Mouse (Mus musculus) kidney, adult 2 months (tissue): Measurements from ENCODE around the gene Klrb1c. TPM values are rescaled to one million over a fixed set of nuclear protein-coding genes. Genes with fewer than 3 reads are reported as not detected.
"Not testable (repeated sequence)": the region's sequence is repeated elsewhere in the genome, so short reads cannot be mapped to it uniquely, and the experiment has no call there.

Experiments used
- DNase-seq: peaks from one replicate; pipeline ENCODE4 v3.0.0; 2021
- H3K27ac ChIP-seq: fragments of 200-500 bp; 2 replicates; pipeline ENCODE4 v1.5.1; 2012; ENCODE audit warnings: low read depth, low read length, control low read depth, inconsistent platforms; ENCODE audit not compliant: insufficient read depth
- H3K27me3 ChIP-seq: fragments of 200-500 bp; replicated peaks from 2 replicates; pipeline ENCODE4 v1.6.1; 2012; ENCODE audit warnings: mild to moderate bottlenecking, moderate library complexity, low read length, inconsistent platforms; ENCODE audit not compliant: control insufficient read depth, insufficient read depth
- H3K36me3 ChIP-seq: fragments of 200-500 bp; 2 replicates; pipeline ENCODE4 v1.6.1; 2012; ENCODE audit warnings: mild to moderate bottlenecking, moderate library complexity, low read length, inconsistent platforms; ENCODE audit not compliant: control insufficient read depth, insufficient read depth
- H3K4me1 ChIP-seq: fragments of 200-500 bp; 2 replicates; pipeline ENCODE4 v1.6.1; 2011; ENCODE audit warnings: low read length; ENCODE audit not compliant: control insufficient read depth, insufficient read depth
- H3K4me3 ChIP-seq: fragments of 200-500 bp; 2 replicates; pipeline ENCODE4 v1.5.1; 2011; ENCODE audit warnings: mild to moderate bottlenecking, low read depth, low read length, control low read depth; ENCODE audit not compliant: insufficient read depth
- CTCF ChIP-seq: fragments of 200-500 bp; conservative IDR thresholded peaks from 2 replicates; pipeline ENCODE4 v1.5.1; 2011; ENCODE audit warnings: low read depth, mild to moderate bottlenecking, control low read depth, low read length, moderate library complexity, mixed read lengths; ENCODE audit not compliant: insufficient read depth, insufficient read length
- POLR2A ChIP-seq: fragments of 200-500 bp; IDR thresholded peaks from one replicate; pipeline ENCODE4 v1.6.1; 2011; ENCODE audit warnings: low read depth, low read length, control low read depth
- WGBS: fragments of 180-500 bp; shearing (Covaris S2); methylation state at CpG from one replicate; pipeline ENCODE4 v1.1.7; 2018; 5-methylcytosine and 5-hydroxymethylcytosine counted together
- polyA plus RNA-seq: library from polyadenylated mRNA; depleted of rRNA; stranded (reverse); fragments of >200 nt; gene quantifications from 2 replicates; pipeline ENCODE4 v1.2.3, GENCODE M21; 2012

The Klrb1c gene
- polyA plus RNA-seq, 1 experiment: 0.31 TPM

DNA sequence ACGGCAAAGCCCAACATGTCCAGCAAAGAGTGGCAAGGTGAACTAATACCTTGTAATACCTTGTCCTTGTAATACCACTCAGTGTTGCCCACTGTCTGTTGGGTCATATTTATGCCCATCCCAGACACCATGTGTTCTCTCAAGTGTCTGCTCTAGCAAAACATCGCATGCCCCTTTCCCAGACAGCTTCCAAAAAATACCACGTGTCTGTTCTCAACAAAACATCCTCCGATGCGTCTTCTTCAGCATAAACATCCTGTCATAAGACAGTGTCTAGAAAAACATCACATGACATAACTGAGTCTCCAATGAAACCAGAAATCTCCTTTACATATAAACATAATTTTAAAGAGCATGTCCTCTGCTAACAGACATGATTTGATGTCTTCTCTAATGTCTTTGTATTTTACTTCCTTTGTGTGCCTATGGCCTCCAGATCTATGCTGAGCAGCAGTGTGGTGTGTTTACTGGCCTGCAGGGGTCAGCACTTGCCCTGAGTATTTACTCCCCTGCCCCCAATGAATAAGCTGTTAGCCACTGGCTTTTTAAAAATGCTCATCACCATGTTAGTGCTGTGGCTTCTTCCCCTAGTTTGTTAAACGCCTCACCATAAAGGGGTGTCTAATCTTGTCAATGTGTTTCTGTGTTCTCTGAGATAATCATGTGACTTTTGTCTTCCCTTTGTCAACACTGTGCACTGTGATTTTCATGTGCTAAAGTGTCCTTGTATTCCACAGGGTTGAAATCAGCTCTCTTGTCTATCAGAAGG lies 22.3 kb downstream of the Klrb1c start:
- not testable (repeated sequence) for H3K36me3 ChIP-seq, H3K4me3 ChIP-seq, H3K27ac ChIP-seq, H3K4me1 ChIP-seq, H3K27me3 ChIP-seq
- peak; percentile 59 for DNase-seq
- TF ChIP-seq CTCF: peak; percentile 62
- WGBS: 64% methylated on average over 6 of the region's 6 CpGs

DNA sequence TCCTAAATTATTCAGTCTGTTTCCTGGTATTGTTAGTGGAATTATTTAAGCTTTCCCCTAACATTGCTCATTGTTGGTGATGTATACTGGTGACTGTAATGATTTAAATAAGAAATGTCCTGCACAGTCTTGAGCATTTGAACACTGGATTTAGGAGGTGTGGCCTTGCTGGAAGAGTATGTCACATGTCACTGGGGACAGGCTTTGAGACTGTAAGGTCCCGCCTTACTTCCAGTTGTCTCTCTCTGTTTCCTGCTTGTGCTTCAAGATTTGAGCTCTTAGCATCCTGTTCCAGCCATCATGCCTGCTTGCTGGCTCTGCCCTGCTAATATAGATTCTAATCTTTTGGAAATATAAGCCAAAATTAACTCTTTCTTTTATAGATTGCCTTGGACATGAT lies 23.8 kb downstream of the Klrb1c start:
- H3K36me3 ChIP-seq: no peaks in the 10 kb centered on the region
- H3K4me3 ChIP-seq: no peak overlapping the region
- DNase-seq: no peak
- no peak for TF ChIP-seq CTCF
- TF ChIP-seq POLR2A: no peak
- H3K27me3 ChIP-seq: no peaks in the 10 kb centered on the region
- H3K27ac ChIP-seq: no peak overlapping the region
- peaks cover 4% of the 10 kb centered on the region; the same call in 1 of the 2 replicates for H3K4me1 ChIP-seq
- WGBS: 80% methylated on average over 1 of the region's 1 CpGs

DNA sequence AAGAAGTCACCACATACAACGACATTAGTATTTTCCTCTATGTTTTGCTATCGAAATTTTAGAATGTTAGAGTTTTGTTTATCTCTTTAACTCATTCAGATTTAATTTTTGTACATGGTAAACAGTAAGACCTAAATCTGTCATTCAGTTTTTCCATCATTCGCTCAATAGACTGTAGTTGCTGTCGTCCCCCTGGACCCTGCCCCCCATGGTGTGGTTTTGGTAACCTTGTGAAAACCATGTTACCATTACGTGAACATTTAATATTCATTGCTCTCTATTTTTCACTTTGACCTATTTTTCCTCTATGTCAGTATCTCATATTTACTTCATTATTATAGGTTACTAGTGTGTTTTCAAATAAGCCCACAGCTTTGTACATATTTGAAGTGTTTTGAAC lies 24.4 kb downstream of the Klrb1c start:
- no peak for TF ChIP-seq CTCF
- no peak for TF ChIP-seq POLR2A
- no peak overlapping the region for H3K27ac ChIP-seq
- peaks cover 4% of the 10 kb centered on the region; the same call in 1 of the 2 replicates for H3K4me1 ChIP-seq
- no peaks in the 10 kb centered on the region for H3K27me3 ChIP-seq
- H3K36me3 ChIP-seq: no peaks in the 10 kb centered on the region
- 20% methylated on average over 5 of the region's 5 CpGs for WGBS
- DNase-seq: no peak
- no peak overlapping the region for H3K4me3 ChIP-seq

DNA sequence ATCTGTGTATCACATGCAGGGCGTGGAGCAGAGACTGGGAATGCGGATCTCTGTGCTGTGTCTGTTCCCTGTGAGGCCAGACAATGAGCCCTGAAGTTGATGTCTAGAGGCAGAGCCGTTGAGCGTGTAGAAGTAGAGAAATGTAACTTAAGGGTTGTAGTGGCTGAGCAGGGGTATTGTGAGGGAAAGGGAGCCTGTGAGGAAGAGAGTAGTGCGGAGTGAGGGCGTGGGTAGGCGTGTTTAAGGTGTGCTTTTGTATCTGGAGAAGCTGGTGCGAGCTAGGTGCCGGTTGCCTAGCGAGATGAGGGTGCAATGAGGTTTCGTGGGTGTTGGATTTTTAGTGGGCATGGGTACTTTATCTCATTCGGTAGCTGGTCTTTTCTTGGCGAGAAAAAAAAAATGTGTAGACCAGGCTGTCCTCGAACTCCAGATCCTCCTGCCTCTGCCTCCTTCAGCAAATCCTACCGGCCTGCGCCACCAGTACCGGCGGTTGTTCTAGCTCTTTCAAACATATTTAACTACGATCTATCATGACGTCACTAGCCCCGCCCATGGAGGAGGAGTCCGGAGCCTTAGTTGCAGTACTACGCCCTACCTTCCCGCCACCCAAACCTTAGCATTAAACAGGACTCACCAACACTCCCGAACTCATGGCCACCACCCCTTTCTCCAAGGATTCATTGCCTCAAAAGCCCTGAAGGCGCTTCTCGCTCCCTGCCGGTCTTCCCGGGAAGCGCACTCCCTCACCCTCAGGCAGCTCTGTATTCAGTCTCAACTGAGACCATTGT lies 25.1 kb downstream of the Klrb1c start:
- WGBS: 3% methylated on average over 30 of the region's 30 CpGs
- TF ChIP-seq POLR2A (no peak), CTCF (peak; percentile 70)
- Histone ChIP-seq H3K27ac (no peak overlapping the region), H3K4me1 (peaks cover 4% of the 10 kb centered on the region; the same call in 1 of the 2 replicates), H3K36me3 (no peaks in the 10 kb centered on the region), H3K4me3 (peak overlapping the region; percentile 71), H3K27me3 (no peaks in the 10 kb centered on the region)
- DNase-seq: peak; percentile 99

DNA sequence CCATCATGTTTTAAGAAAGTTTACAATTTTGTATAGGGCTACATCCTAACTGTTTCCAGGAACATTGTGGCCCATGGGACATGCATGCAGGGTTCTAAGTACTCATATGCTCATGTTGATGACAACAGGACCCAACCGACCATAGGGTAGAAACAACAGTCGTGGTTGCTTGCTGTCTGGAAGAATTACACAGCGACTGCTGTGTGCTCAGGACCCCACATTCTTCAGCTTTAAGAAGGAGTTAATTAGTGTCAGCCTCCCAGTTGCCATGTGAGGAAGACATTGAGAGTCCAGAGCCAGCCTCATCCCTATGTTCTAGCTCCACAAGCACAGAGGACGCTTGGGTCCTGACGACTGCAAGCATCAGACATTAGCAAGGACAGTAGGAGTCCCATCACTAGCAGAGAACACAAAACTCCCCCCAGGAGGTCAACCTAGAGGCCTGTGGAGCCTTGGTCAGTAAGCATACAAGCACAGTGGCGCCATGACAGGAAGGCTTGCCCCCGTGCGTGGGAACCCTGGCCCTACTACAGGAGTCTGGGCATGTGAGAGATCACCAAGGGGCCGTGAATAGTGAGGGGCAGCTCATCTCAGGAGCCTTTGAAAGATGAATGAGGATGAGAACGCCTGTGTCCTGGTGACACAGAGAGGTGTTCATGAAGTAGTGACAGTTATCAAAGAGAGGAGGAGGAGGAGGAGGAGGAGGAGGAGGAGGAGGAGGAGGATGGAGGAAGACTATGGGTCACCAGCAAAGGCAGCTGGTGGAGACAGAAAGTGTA lies 25.9 kb downstream of the Klrb1c start:
- not testable (repeated sequence) for H3K4me1 ChIP-seq, H3K27me3 ChIP-seq, H3K27ac ChIP-seq, H3K36me3 ChIP-seq, DNase-seq
- H3K4me3 ChIP-seq: peak overlapping the region; percentile 71; the same call in 1 of the 2 replicates
- WGBS: 76% methylated on average over 10 of the region's 10 CpGs

DNA sequence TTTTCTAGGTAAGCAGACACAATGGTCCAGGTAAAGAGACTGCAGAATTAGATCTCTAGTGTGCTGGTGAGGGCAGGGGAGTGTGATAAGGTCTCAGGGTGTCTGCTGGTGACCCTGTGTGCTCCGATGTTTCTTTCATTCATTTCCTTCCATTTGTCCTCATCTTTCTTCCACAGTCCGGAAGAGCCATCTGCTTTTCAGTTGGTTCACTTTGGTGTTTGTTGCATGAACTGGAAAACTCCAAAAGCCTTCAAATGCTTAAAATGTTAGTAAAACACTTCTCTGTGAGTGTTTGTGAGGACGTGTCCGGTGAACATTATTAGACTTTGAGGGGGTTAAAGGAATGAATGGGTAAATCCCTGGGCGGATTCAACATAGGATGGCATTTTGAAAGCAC lies 27.9 kb downstream of the Klrb1c start:
- peaks cover 4% of the 10 kb centered on the region; the same call in 1 of the 2 replicates for H3K4me1 ChIP-seq
- peak overlapping the region; percentile 76; the same call in 1 of the 2 replicates for H3K4me3 ChIP-seq
- no peaks in the 10 kb centered on the region for H3K36me3 ChIP-seq
- TF ChIP-seq CTCF: no peak
- no peak for TF ChIP-seq POLR2A
- WGBS: 45% methylated on average over 5 of the region's 5 CpGs
- H3K27me3 ChIP-seq: no peaks in the 10 kb centered on the region
- DNase-seq: no peak
- H3K27ac ChIP-seq: no peak overlapping the region
